Mouse (Mus musculus) liver, adult 2 months (tissue): ENCODE measurements around the gene Yif1b.

Experiments used
- CTCF ChIP-seq: fragments of 200-500 bp; IDR thresholded peaks from 2 replicates; pipeline ENCODE4 v1.5.1; 2011; ENCODE audit warnings: low read depth, low read length, control low read depth
- POLR2A ChIP-seq: fragments of 200-500 bp; IDR thresholded peaks from 2 replicates; pipeline ENCODE4 v1.6.1; 2011; ENCODE audit warnings: low read length, control low read depth; ENCODE audit not compliant: insufficient read depth; ENCODE audit errors: extremely low read depth

DNA sequence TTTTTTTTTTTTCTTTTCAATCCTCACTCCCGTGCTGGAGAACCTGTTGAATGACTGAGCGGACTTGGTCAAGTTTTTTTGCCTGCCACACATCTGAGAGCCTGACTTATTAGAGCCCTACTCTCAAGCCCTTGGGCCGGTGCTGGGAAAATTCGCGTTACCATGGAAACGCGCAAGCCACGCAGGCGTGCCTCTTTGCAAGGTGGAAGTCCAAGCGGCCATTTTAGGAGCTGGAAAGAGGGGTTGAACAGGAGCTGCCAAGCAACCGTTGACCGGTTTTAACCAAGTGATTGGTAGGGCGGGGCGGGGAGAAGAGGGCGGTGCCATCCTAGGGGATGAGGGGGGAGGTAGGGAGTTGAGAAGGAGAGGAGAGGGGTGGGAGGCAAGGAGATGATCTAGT lies 23.3 kb upstream of the Yif1b start:
- TF ChIP-seq CTCF = no peak
- TF ChIP-seq POLR2A = no peak
